Mouse (Mus musculus): ENCODE measurements around the gene Taar8b.
"Not testable (repeated sequence)": the region's sequence is repeated elsewhere in the genome, so short reads cannot be mapped to it uniquely, and the experiment has no call there.

- TF ChIP-seq CTCF (conservative IDR thresholded peaks at IDR 0.05; ENCODE audit: low read length); NANOG (IDR thresholded peaks at IDR 0.05; ENCODE audit: borderline replicate concordance, low read length); POU5F1 (IDR thresholded peaks at IDR 0.05; ENCODE audit: borderline replicate concordance, low read length): not testable (repeated sequence)
Observed at GRCm38 (mm10) chr10:24101812-24102211, 9.7 kb upstream of the Taar8b start, which contains the start of gene Taar8c.
